Mouse (Mus musculus): ENCODE data around the gene Asic3.
"Not testable (repeated sequence)": the region's sequence is repeated elsewhere in the genome, so short reads cannot be mapped to it uniquely, and the experiment has no call there.

Gene Asic3

DNA sequence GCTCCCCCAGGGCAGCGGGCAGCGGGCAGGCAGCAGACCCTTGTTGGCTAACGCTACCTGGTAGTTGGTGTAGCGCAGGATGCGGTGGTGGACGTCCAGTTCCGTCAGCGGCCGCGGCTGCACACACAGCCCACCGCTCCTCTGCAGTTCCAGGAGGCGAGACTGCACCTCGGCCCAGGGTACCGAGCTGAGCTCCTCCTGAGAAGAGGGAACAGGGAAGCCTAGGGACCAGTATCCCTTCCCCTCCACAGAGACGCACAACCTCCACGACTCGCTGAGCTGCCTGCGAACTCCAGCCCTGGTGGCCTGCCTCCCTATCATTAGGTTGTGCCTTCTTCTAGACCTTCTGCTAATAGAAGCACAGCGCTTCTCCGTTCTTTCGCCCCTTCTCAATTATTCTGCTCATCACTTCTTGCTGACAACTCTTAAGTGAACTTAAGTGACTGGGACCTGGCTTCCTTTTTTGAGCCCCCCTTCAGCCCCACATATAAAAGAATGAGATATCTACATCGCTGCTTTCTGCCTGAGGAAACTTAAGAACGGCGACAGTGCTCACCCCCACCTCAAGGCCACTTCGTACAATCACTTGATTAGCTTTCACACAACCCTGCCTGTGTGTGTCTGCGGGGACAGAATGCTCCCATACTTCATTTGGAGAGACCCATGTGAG, 24.8 kb upstream of the Asic3 start:
- no peak for DNase-seq

DNA sequence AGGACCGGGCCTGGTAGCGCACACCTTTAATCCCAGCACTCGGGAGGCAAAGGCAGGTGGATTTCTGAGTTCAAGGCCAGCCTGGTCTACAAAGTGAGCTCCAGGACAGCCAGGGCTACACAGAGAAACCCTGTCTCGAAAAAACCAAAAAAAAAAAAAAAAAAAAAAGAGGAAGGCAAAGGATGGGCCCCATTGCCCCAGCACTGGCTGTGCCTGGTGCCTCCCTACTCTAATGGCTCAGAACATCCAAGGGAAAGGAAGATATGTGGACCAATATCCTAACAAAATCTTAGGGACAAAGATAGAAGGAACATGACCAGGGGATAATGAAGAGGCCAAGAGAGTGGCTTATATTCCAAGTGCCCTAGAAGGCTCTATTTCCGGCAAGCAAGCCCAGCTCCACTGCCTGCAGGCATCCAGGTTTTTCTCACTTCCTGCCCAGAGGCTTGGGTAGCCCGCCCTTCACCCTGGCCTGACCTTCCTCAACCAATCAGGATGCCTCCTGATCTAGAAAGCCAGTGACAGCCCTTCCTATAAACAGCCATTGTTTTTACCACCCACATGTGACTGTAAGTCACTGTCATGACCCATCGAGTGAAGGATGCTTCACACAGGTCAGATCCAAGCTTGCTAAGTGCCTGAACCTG, 24.1 kb upstream of the Asic3 start:
- DNase-seq = no peak

DNA sequence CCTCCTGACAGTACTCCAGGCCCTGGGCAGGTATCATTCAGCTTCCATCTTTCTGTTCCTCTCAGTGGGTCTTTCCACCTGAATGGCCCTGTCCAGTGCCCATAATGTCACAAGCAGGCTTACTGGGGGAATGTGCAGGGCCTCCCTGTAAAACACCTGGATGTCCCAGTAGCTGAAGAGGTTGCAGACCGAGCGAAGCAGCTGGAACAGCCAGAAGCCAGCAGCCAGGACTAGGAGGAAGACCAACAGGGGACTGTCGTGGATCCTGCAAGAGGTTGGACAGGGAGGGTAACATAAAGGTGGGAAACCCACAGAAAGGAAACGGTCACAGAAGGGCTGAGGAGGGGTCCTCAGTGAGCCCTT, 23.6 kb upstream of the Asic3 start:
- DNase-seq = no peak

DNA sequence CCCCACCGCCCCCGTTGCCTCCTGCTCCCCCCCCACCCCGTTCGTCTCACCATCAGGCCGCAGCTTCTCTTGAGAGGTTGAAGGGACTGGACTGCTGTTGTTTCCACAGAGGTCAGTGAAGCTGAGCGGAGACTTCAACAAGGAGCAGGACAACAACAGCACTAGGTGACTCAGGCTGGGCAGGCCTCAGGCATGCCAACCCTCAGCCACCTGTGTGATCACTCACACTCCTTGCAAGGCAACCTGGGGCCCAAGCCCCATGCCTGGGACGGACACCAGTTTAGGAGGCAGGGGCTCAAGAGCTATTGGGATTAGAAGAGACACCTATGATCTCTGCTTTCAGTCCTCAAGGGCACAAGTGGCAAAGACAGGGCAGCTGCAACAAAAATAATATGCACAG, 21.3 kb upstream of the Asic3 start, which contains the start of gene Atg9b:
Gene Atg9b, minus strand, starts transcription at position 280 of the 400 bp plus-strand sequence.
- DNase-seq = no peak

DNA sequence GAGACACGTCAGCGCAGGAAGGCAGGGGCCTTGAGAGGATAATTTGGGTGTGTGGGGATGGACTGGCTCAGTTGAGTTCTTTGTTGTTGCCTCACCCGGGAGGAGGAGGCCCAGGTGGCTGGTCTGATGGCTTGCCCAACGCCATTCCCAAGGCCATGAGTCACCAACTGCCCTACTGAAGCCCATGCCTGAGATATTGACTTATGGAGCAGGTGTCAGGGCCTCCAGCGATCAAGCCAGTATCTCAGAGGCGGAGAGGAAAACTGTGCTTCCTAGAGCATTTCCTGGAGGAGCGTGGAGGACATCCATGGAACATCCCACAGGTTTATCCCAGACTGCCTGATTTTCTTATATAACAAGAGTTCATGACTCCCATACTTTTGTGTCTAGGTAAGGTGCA, 20.5 kb upstream of the Asic3 start:
- DNase-seq = no peak

DNA sequence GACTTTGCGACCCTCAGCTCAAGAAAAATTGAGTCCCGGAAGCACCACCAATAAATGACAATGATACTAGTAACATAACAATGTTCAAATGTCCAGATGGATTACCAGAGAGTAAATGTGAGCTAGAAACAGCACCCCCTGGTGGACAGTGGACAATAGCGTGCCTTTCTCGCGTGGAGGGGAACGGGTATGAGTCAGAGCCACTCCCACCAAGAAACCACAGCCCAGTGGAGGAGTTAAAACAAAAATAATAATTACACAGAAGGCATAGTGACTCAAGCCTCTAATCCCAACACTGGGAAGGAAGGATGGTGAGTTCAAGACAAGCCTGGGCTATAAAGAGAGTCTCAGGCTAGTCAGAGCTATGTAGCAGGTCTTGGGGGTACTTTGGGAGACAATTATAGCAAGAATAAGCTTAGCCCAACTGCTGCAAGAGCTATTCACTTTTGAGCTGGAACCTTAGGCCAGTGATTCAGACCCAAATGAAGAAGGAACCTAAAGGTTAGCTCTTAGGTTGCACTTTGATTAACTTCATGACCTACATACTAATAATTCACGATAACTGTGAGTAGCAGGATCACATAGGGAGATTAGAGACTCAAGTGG, 19.7 kb upstream of the Asic3 start, which contains the start of gene Abcb8:
Gene Abcb8, plus strand, starts transcription at position 272 of the 606 bp plus-strand sequence.
- peak; percentile 84 to 91 for DNase-seq

DNA sequence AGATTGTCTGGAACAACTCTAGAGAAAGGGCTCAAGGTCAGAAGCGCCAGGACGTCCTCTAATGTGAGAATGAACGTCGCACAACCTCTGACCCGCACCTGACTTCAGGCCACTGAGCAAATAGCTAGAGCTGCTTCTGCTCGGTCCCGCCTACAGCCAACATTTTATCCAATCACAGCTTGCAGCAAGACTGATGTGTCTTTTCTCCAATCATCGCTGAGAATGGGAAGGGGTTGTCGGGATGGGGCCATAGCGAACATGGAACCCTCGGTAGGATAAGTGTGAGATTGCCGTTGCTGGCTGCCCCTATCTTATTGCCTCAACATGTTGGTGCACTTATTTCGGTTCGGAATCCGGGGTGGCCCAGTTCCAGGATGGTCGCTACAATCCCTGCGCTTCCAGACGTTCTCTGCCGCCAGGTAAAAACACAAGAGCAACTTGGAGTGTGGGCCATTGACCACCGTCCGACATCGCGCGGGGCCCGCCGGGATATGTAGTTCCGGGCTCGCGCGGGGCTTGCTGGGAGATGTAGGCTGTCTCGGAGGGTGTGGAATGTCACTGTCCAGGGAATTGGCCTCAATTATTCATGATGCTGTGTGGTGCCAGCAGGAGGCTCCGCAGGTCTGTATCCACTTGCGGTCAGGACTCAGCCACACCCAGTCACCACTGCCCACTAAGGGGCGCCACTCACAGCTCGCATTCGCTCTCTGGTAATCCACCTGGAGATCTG, 18.9 kb upstream of the Asic3 start:
- peak; percentile 96 to 98 for DNase-seq

DNA sequence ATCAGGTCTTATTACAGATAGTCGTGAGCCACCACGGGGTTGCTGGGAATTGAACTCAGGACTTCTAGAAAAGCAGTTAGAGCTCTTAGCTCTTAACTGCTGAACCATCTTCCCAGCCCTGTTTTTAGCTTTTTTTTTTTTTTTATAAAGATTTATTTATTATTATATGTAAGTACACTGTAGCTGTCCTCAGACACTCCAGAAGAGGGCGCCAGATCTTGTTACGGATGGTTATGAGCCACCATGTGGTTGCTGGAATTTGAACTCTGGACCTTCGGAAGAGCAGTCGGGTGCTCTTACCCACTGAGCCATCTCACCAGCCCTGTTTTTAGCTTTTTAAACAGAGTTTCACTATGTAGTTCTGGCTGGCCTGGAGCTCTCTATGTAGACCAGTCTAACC, 16.9 kb upstream of the Asic3 start:
- DNase-seq = not testable (repeated sequence)

DNA sequence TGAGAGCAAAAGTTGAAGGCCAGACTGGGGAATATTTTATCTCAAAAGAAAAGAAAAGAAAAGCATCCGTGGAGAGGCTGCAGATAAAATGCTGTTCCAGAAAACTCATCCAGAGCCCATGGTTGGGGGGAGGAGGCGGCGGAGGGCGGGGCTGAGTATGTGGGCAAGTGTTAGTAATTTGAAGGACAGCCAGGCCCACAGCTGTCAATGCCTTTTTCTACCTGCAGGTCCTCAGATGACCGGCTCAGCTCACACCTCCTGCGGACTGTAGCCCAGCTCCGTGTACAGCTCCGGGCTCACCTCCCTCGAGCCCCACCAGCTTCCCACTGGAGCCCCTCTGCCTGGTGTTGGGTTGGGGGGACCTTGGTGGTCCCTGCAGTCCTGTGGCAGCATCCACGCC, 13.5 kb upstream of the Asic3 start:
- no peak for DNase-seq

DNA sequence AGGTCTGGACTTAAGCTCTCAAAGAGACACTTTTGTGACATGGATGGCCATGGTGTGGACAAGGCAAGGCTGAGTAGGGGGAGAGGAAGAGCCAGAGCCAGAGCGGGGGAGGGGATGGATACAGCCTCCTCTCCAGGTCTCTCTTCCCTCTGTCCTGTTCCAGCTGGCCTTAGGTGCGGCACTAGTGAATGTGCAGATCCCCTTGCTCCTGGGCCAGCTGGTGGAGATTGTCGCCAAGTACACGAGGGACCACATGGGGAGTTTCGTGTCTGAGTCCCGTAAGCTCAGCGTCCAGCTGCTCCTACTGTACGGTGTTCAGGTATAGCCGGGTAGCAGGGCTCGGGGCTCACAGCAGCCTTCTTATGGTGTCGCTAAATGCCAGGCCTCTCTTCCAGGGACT, 12.8 kb upstream of the Asic3 start:
- no peak for DNase-seq

DNA sequence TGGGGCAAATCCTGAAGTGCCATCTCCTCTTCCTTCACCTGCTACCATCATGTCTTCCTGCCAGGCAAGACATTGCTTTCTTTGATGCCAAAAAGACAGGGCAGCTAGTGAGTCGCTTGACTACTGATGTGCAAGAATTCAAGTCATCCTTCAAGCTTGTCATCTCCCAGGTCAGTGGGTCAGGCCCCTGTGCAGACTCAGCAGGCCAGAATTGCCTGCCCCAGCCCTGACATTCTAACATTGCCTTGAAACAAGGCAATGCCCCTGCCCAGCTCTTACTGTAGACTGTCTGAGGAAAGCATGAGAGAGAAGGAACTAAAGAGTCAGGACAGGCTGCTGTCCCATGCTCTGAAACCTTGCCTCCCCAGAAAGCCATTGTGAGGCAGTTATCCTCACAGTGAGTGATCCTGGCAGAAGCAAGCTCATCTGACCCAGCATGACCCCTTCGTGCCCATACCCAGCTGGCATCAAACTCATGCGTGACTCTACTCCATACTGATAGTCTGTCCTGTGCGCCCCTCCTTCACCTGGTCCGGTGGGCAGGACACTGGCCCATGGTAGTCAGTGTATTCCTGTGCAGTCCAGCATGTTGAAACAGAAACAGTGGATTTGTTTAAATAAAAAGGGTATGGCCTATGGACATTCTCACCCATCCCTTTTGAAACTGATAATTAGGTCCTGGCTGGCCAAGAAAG, 12.1 kb upstream of the Asic3 start:
- no peak for DNase-seq

DNA sequence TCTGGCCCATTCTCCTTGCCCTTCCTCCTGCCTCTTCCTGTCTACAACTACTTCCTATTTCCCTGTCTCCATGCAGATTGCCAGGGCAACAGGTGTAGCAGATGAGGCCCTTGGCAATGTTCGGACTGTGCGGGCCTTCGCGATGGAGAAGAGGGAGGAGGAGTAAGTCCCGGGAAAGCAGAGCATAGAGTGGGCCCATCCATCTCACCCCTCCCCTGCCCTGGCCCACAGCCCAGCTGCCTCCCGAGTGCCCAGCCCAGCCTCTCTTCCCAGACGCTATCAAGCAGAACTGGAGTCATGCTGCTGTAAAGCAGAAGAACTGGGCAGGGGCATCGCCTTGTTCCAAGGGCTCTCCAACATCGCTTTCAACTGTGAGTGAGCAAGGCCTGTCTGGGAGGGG, 11.2 kb upstream of the Asic3 start:
- no peak for DNase-seq

DNA sequence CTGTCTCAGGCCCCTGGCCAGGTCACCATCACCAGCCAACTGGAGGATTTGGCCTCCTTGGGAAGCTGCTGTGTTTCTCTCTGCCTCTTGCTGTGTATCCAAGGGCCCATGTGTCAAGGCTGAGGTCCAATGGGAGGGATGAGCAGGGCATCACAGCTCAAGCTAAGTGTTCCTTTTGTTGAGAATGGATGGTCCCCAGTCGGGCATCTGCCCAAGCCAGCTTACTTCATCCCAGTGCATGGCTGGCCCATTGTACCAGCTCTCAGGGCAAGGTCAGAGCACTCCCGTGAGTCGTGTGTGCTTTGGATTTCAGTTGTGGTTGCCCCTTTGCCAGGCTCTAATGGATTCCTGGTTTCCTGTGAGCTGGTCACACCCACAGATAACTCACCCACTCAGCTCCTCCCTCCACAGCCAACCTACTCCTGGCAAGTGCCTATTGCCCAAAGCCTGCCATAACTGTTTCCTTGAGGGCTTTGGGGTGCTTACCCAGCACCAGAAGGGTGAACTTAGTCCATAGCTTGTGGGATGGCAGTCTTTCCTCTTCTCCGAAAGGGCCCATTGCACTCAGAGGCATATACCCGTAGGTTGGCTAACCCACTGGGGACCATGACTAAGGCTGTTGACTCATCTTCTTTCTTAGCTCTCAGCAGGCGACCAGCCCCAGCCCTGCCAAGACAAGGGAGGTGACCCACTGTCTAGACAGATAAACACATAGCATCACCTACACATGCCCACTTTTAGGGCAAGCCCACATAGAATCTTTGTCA, 8.4 kb upstream of the Asic3 start:
- no peak for DNase-seq

DNA sequence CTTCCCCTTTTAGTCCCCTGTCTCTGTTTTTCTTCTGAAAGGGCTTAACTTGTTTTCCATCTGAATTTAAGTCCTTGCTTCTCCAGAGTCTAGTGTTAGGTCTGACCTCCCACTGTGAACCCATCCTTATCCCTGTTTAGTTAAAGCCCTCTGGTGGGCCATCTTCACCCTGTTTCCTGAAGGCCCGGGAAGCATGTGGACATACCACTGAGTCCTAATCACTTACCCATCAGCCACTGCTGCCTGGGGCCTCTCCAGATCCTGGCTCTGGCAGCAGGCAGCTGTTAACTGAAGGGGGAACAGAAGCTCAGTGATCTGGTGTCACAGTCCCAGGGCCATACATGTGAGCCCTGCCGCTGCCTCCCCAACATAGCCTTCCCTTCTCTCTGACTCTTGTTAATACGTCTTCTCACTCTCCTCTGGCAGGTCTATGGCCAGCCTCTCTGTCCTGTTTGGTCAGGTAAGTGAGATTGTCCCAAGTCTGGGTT, 7.8 kb upstream of the Asic3 start:
- no peak for DNase-seq

DNA sequence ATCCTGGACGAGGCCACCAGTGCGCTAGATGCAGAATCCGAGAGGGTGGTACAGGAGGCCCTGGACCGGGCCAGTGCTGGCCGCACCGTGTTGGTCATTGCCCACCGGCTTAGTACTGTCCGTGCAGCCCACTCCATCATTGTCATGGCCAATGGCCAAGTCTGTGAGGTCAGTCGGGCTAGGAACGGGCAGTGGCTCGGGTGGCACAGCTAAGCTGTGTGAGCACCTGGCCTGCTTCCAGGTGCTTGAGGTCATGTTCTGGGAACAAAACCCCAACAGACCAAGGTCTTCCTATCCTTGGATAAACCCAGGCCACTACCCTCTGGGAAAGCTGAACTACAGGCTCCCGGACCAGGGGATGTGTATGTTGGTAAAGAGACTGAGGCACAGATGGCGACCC, 4.5 kb upstream of the Asic3 start:
- DNase-seq = no peak

DNA sequence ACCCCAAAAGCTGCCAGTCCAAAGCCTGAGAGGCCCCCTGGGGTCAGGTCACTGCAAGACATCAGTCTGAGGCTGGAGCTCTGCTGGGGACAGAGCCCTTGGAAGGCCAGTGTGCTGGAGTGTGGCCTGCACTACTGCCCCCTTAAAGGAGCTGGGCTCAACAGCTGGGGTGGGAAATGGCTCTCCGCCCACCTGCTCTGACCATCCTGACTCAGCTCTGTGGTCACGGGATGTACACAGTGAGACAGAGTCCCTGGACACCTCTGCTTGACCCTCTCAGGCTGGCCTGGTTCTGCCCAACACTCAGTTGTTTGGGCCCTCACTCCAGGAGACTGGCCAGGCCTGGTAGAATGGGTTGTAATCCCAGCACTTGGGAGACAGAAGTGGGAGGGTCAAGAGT, 3.7 kb upstream of the Asic3 start:
- no peak for DNase-seq

DNA sequence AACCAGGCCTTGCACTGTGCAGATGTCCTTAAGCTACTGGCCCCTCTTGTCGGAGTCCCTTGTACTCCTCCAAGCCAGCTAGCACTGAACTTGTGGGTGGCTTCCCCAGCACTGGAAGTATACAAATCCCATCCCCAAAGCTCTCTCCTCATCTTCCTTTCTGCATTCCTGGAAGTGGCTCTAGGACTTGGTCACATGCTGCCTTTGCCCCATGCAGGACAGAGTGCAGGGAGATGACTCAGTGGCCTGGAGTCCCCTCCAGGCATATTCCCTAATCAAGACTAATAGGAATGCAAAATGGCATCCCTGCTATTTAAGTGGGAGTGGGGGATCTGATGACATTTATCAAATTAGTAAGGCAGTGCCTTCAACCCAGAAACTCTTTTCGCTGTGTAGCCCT, 1.1 kb upstream of the Asic3 start:
- DNase-seq = no peak

DNA sequence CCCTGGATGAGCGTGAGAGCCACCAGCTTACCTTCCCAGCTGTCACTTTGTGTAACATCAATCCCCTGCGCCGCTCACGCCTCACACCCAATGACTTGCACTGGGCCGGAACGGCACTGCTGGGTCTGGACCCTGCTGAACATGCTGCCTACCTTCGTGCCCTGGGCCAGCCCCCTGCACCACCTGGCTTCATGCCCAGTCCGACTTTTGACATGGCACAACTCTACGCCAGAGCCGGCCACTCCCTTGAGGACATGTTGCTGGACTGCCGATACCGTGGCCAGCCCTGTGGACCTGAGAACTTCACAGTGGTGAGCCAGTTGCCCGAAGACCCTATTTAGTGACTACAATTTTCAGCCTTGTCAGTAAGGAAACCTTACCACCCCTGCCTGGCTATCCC, 746 bp downstream of the Asic3 start:
- DNase-seq = no peak

DNA sequence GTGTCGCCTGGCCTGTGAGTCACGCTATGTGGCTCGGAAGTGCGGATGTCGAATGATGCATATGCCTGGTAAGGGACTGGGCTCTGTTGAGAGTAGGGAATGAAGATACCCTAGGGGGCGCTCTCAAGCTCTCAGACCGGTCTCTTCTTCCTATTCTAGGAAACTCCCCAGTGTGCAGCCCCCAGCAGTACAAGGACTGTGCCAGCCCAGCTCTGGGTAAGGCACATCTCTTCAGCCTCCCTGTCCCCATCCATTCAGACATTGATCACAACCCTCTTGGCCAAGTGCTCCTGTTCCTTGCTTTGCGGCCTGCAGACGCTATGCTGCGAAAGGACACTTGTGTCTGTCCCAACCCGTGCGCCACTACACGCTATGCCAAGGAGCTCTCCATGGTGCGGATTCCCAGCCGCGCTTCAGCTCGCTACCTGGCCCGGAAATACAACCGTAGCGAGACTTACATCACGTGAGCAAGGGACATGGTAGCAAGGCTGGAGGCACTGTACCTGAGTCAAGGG, 3.1 kb downstream of the Asic3 start:
- peak; percentile 56 to 67 for DNase-seq

DNA sequence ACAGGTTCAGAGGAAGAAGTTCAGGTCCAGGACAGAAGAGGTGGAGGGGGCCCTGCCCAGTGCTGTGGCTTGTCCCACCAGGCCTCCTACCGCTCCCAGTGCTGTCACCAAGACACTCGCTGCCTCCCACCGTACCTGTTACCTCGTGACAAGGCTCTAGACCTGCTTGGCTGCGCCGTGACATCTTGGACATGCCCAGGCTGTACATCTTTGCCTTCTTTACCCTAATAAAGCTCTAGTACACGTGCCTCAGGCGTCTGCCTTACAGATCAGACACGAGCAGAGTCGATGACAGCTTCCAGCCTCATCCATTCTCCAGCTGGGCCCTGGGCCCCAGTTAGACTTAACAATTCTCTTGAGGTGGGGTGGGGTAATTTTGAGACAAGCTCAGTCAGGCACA, 4.4 kb downstream of the Asic3 start:
- no peak for DNase-seq

DNA sequence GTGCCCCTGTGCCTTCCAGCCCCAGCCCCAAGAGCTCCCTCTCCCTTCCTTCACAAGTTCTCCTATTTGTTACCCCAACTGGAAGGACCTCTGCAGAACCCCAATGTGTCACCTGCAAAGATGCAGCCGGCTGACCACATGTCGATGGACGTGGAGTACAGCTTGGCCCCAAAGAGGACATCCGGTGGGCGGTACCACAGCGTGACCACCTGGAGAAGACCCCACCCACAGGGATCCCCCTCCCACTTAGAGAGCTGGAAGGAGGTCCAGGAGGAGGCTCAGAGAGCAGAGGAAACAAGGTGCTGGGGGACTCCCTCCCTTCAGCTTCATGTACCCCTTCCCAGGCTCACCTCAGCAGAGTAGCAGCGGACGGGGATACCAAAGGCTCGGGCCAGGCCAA, 7.2 kb downstream of the Asic3 start:
- no peak for DNase-seq
